Mouse (Mus musculus) liver, embryonic 11.5 days (tissue): ENCODE results near the gene Zfp69. TPM values are rescaled to one million over a fixed set of nuclear protein-coding genes. Genes with fewer than 3 reads are reported as not detected.

Experiments used
- ATAC-seq: fragments of 200-750 bp; cut with Nextera tagmentation; replicated peaks from 2 replicates; pipeline ENCODE4 v1.8.0; 2017; ENCODE audit warnings: moderate number of reproducible peaks, mild to moderate bottlenecking, moderate TSS enrichment, moderate library complexity; ENCODE audit not compliant: low FRiP score
- DNase-seq: peaks from one replicate; pipeline ENCODE4 v3.0.0-alpha.2; 2017; ENCODE audit warnings: low spot score
- H3K27ac ChIP-seq: fragments of 300-500 bp; sonication (generic); 2 replicates; pipeline ENCODE4 v1.5.1; 2014; ENCODE audit warnings: mild to moderate bottlenecking, low read depth, low read length, control low read depth
- H3K27me3 ChIP-seq: fragments of 300-500 bp; sonication (generic); replicated peaks from 2 replicates; pipeline ENCODE4 v1.6.1; 2014; ENCODE audit warnings: low read length, mixed read lengths; ENCODE audit not compliant: control insufficient read depth, insufficient read depth
- H3K36me3 ChIP-seq: fragments of 300-500 bp; sonication (generic); 2 replicates; pipeline ENCODE4 v1.6.1; 2014; ENCODE audit warnings: mild to moderate bottlenecking, low read length, moderate library complexity, mixed read lengths; ENCODE audit not compliant: control insufficient read depth, insufficient read depth
- H3K4me1 ChIP-seq: fragments of 300-500 bp; sonication (generic); replicated peaks from 2 replicates; pipeline ENCODE4 v1.6.1; 2014; ENCODE audit warnings: low read length, mixed read lengths; ENCODE audit not compliant: control insufficient read depth, insufficient read depth
- H3K4me2 ChIP-seq: fragments of 300-500 bp; sonication (generic); 2 replicates; pipeline ENCODE4 v1.6.1; 2014; ENCODE audit warnings: mild to moderate bottlenecking, control low read depth, moderate library complexity
- H3K4me3 ChIP-seq: fragments of 300-500 bp; sonication (generic); 2 replicates; pipeline ENCODE4 v1.5.1; 2014; ENCODE audit warnings: low read depth, low read length, control low read depth
- H3K9ac ChIP-seq: fragments of 300-500 bp; sonication (generic); 2 replicates; pipeline ENCODE4 v1.6.1; 2014; ENCODE audit warnings: low read depth, low read length, control low read depth
- H3K9me3 ChIP-seq: fragments of 300-500 bp; sonication (generic); 2 replicates; pipeline ENCODE4 v1.6.1; 2016; ENCODE audit warnings: low read length, inconsistent platforms, mixed read lengths; ENCODE audit not compliant: control insufficient read depth
- WGBS: fragments of 180-500 bp; shearing (Covaris S2); extraction: QIAGEN DNeasy Blood & Tissue Kit; methylation state at CpG from one replicate; pipeline ENCODE4 v1.1.7; 2014; 5-methylcytosine and 5-hydroxymethylcytosine counted together
- polyA plus RNA-seq: library from polyadenylated mRNA; unstranded; fragments of >200 nt; fragmentation: Nextera tagmentation; extraction: Ambion mirVana; gene quantifications from 2 replicates; pipeline ENCODE4 v1.2.1, GENCODE M21; 2014

Gene Zfp69
- polyA plus RNA-seq, 1 experiment from 2014 or later: 5.6 TPM

GRCm38 (mm10) chr4:120974711-120975427, 23.4 kb upstream of the Zfp69 start:
- Histone ChIP-seq H3K27me3 (no peaks in the 10 kb centered on the region), H3K27ac (peak overlapping the region; percentile 6; the same call in 1 of the 2 replicates), H3K4me2 (no peak overlapping the region), H3K9ac (no peak overlapping the region), H3K4me1 (no peaks in the 10 kb centered on the region), H3K36me3 (peaks cover 24% of the 10 kb centered on the region), H3K4me3 (no peak overlapping the region), H3K9me3 (no peaks in the 10 kb centered on the region)
- DNase-seq: no peak
- ATAC-seq: peak; percentile 77
- WGBS: 81% methylated on average over 11 of the region's 11 CpGs

GRCm38 (mm10) chr4:120971842-120972241, 20.3 kb upstream of the Zfp69 start:
- H3K27ac ChIP-seq: no peak overlapping the region
- DNase-seq: no peak
- H3K36me3 ChIP-seq: peaks cover 27% of the 10 kb centered on the region
- no peaks in the 10 kb centered on the region for H3K4me1 ChIP-seq
- no peak overlapping the region for H3K4me2 ChIP-seq
- no peaks in the 10 kb centered on the region for H3K9me3 ChIP-seq
- WGBS: 91% methylated on average over 8 of the region's 8 CpGs
- H3K9ac ChIP-seq: no peak overlapping the region
- H3K4me3 ChIP-seq: no peak overlapping the region
- no peaks in the 10 kb centered on the region for H3K27me3 ChIP-seq
- ATAC-seq: no peak

- H3K4me1 ChIP-seq: no peaks in the 10 kb centered on the region
- H3K9me3 ChIP-seq: no peaks in the 10 kb centered on the region
- peaks cover 24% of the 10 kb centered on the region for H3K36me3 ChIP-seq
- no peak overlapping the region for H3K4me2 ChIP-seq
- H3K9ac ChIP-seq: no peak overlapping the region
- no peak overlapping the region for H3K4me3 ChIP-seq
- no peaks in the 10 kb centered on the region for H3K27me3 ChIP-seq
- DNase-seq: no peak
- H3K27ac ChIP-seq: no peak overlapping the region
- ATAC-seq: 0 out of 2 replicates have a peak, but pooled peaks have one; percentile 44
- WGBS: 85% methylated on average over 5 of the region's 5 CpGs
Measured at GRCm38 (mm10) chr4:120969382-120970146, 18.1 kb upstream of the Zfp69 start.

- no peaks in the 10 kb centered on the region for H3K9me3 ChIP-seq
- H3K27ac ChIP-seq: no peak overlapping the region
- H3K9ac ChIP-seq: no peak overlapping the region
- no peaks in the 10 kb centered on the region for H3K27me3 ChIP-seq
- ATAC-seq (no peak), DNase-seq (no peak)
- no peak overlapping the region for H3K4me2 ChIP-seq
- WGBS: 91% methylated on average over 9 of the region's 9 CpGs
- no peaks in the 10 kb centered on the region for H3K4me1 ChIP-seq
- H3K36me3 ChIP-seq: peaks cover 24% of the 10 kb centered on the region
- no peak overlapping the region for H3K4me3 ChIP-seq
Measured at GRCm38 (mm10) chr4:120968486-120968885, 17.0 kb upstream of the Zfp69 start.

- H3K4me2 ChIP-seq: no peak overlapping the region
- H3K9me3 ChIP-seq: no peaks in the 10 kb centered on the region
- no peaks in the 10 kb centered on the region for H3K27me3 ChIP-seq
- no peak overlapping the region for H3K4me3 ChIP-seq
- 84% methylated on average over 1 of the region's 1 CpGs for WGBS
- no peak overlapping the region for H3K27ac ChIP-seq
- peaks cover 13% of the 10 kb centered on the region for H3K4me1 ChIP-seq
- H3K9ac ChIP-seq: no peak overlapping the region
- DNase-seq (no peak), ATAC-seq (no peak)
- no peaks in the 10 kb centered on the region for H3K36me3 ChIP-seq
Measured at GRCm38 (mm10) chr4:120955586-120955985, 4.1 kb upstream of the Zfp69 start.

GRCm38 (mm10) chr4:120953667-120954066, 2.2 kb upstream of the Zfp69 start:
- Histone ChIP-seq H3K27ac (peak overlapping the region; percentile 90), H3K36me3 (no peaks in the 10 kb centered on the region), H3K4me3 (no peak overlapping the region), H3K9me3 (no peaks in the 10 kb centered on the region), H3K27me3 (no peaks in the 10 kb centered on the region), H3K4me2 (no peak overlapping the region), H3K4me1 (peaks cover 20% of the 10 kb centered on the region), H3K9ac (no peak overlapping the region)
- WGBS: 90% methylated on average over 1 of the region's 1 CpGs
- DNase-seq (no peak), ATAC-seq (no peak)

GRCm38 (mm10) chr4:120953038-120953437, 1.5 kb upstream of the Zfp69 start:
- Histone ChIP-seq H3K9me3 (no peaks in the 10 kb centered on the region), H3K9ac (no peak overlapping the region), H3K27me3 (no peaks in the 10 kb centered on the region), H3K36me3 (no peaks in the 10 kb centered on the region), H3K4me1 (peaks cover 21% of the 10 kb centered on the region), H3K4me2 (peak overlapping the region; percentile 93), H3K27ac (peak overlapping the region; percentile 90), H3K4me3 (no peak overlapping the region)
- DNase-seq (no peak), ATAC-seq (peak; percentile 48)
- WGBS: 40% methylated on average over 4 of the region's 4 CpGs

- Histone ChIP-seq H3K27ac (peak overlapping the region; percentile 90), H3K27me3 (no peaks in the 10 kb centered on the region), H3K9ac (peak overlapping the region; percentile 90), H3K4me3 (peak overlapping the region; percentile 86), H3K4me2 (peak overlapping the region; percentile 93), H3K9me3 (no peaks in the 10 kb centered on the region), H3K4me1 (peaks cover 21% of the 10 kb centered on the region), H3K36me3 (no peaks in the 10 kb centered on the region)
- ATAC-seq (no peak), DNase-seq (no peak)
- WGBS: 22% methylated on average over 6 of the region's 6 CpGs
Measured at GRCm38 (mm10) chr4:120952163-120952562, 664 bp upstream of the Zfp69 start.
